Mouse (Mus musculus) kidney, adult 2 months (tissue): ENCODE measurements at regions not wholly inside any gene's neighbourhood (a gene's known extent, or its start where the extent isn't known, plus 50 kb on each side); places are given as distances from the start of the nearest gene placed in this dataset.

Experiments
- CTCF ChIP-seq: fragments of 200-500 bp; conservative IDR thresholded peaks from 2 replicates; pipeline ENCODE4 v1.5.1; 2011; ENCODE audit warnings: low read depth, mild to moderate bottlenecking, control low read depth, low read length, moderate library complexity, mixed read lengths; ENCODE audit not compliant: insufficient read depth, insufficient read length
- POLR2A ChIP-seq: fragments of 200-500 bp; IDR thresholded peaks from one replicate; pipeline ENCODE4 v1.6.1; 2011; ENCODE audit warnings: low read depth, low read length, control low read depth

GRCm38 (mm10) chr12:38986346-38986745 lies 207.2 kb downstream of the Etv1 start:
- TF ChIP-seq CTCF (no peak), POLR2A (no peak)
